Mouse (Mus musculus) G1E (cell line): ENCODE measurements around the gene Fam53b.

Source experiments
- CTCF ChIP-seq: IDR thresholded peaks from 2 replicates; pipeline ENCODE4 v1.5.1; 2012; ENCODE audit warnings: low read depth, low read length, inconsistent platforms, mixed read lengths
- TAL1 ChIP-seq: conservative IDR thresholded peaks from 2 replicates; pipeline ENCODE4 v1.6.1; 2012; ENCODE audit warnings: low read depth, low read length, inconsistent platforms, mixed read lengths

DNA sequence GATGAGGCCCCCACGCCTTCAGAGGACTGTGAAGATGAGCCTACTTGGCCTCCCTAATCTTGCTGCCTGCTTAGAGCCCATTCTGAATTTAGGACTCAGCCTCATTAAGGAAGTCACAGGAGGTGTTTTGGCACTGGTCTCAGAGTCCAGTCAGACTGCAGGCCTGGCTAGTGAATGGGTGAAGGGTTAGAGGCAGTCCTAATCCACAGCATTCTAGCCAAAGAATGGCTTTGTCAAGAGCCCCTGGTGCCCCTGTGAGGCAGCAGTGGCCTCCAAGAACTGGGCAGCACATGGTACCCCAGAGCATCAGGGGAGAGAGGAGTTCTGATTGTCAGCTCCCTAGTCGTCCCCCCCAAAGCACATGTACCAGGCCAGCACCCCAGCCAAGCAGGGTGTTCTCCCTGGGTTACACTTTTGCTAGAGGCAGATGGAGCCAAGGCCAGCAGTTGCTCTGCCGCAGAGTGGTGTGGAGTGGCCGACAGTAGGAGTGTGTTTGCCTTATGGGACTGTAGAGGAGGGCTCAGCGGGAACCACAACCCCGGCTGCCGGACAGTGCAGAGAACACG is 109.3 kb downstream of the Fam53b start:
- no peak for TF ChIP-seq CTCF
- TF ChIP-seq TAL1 = no peak
